Mouse (Mus musculus) adrenal gland, adult 10 weeks (tissue): ENCODE measurements around the gene Rnase12. TPM values are rescaled to one million over a fixed set of nuclear protein-coding genes. Genes with fewer than 3 reads are reported as not detected.

Experiments
- polyA plus RNA-seq: library from polyadenylated mRNA; stranded (reverse); fragments of 350-450 nt; fragmentation: Illumina TruSeq; extraction: RNeasy Lipid Tissue Mini Kit (QIAGEN cat#74804); gene quantifications from one replicate; pipeline ENCODE4 v1.2.3, GENCODE M21; 2014; ENCODE audit warnings: low read depth, low replicate concordance

Rnase12 gene
- not detected for polyA plus RNA-seq

DNA sequence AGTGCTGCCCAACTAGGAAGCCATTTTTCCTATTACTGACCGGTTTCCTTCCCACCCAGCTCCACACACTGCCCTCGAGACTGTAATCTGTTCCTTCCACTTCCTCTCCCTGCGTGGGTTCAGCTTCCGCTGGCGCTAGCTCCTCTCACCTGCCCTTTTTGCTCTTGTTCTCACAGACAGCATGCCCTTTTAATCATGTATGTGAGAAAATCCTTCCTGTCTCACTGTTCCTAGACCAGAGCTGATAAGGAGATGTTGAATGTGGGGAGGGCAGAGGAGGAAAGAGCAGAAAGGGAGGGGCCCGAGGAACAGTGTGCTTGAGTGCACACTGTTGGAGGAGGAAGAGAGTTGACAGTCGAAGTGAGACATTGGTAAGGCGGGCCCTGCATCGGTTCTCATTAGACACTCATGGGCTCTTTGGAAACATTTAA lies at the start of gene Rnase12:
Rnase12 (minus strand) TSS at position 261 of the 431 bp plus-strand sequence.

DNA sequence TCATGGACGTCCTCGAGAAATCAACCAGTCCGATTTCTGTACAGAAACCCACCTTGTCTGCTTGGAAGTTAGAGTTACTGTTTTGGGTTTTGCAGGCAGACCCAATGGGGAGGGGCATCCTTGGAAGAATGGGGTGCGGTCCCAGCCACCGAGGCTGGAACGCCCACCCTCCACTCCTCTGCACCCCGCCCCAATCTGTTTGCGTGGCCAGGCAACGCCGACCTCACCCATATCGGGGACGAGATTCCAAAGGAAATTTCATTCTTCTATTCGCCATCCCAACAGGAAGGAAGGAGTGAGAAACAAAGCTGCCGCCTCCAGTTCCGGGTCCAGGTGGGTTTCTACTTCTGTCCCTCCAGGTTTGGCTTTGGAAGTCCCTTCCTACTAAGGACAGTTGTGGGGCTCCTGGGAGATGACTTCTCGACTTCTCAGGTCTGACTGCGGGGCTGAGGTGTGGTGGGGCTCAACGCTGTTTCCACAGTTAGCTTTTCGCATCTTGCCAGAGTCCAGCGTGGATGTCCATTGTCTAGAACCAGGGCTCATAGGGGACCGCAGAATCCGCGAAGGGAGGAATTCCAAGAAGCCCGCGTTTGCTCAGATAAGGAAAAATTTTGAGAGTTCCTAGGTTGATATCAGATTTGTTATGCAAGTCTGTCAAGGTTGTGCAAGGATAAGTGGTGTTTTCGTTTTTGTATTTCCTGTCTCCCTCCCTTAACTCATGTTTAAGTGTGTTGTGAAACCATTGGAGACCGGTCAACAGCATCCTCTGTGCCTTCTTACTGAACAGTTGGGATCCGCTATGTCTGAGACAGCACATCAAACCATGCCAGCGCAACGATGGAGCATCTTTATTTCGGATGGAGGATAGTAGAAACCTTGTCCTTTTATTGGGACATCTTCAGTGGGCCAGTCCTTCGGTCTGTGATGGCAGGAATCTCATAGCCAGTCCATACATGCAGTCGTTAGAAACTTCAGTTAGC lies 33.8 kb upstream of the Rnase12 start, which contains the start of the genes Rnase4 and Ang:
Rnase4 (plus strand) TSS at position 157 of the 980 bp plus-strand sequence.
Ang (plus strand) TSS at position 230 of the 980 bp plus-strand sequence.

DNA sequence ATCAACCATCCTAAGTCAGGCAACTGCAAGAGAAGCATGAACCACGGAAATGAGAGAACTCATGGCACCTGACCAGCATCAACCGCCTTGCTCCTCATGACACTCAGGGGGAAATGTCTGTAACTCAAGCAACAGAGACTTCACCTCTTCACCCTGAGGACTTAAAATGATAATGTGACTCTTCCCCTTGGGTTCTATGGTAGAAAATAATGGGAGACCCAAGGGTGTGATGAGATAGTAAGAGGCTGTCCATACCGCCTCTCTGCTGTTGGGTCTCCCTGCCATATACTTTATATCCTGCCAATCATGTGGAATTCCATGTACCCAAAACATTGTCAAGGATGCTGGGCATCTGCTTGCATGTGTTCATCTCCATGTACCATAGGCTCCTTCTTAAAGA lies 16.9 kb upstream of the Rnase12 start, which contains the start of gene Olfr750:
Olfr750 (minus strand) TSS at position 101 of the 400 bp plus-strand sequence.

DNA sequence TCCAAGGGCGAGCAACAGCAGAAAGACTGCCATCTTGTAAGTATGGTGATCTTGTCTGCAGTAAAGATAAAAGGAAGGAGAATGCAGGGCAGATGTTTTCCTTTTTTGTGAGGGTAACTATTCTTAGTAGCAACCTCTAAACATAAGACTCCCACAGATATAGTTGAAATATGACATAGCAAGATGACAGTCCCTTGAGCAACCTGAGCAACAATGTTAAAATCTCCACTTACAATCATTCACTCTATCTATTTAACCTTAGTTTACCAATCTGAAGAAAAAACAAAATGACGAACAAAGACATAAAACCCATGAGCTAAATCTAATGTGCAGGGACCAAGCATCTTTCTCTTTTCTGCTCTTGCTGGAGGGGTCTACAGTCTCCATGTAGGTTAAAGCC lies 7.4 kb downstream of the Rnase12 start, which contains the start of gene Rnase11:
Rnase11 (minus strand) TSS at position 101 of the 400 bp plus-strand sequence.

DNA sequence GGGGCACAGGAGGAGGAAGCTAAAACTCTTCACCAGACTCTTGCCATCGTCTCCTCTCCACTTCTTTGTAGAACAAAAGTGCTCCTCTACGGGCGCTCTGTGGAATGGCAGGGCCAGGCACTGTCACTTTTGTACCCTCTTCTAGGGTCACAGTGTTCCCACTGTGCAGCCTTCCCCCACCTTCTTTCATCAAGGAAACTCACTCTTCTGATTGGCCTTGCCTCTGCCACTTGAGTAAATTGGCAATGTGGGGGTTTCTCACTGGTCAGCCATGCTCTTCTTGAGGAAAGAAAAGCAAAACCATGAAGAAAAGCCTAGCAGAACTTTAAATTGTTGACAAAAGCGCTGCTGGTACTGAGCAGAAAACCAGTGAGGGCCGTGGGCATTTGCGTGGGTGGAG lies 15.7 kb downstream of the Rnase12 start, which contains the start of gene Rnase9:
Rnase9 (minus strand) TSS at position 101 of the 400 bp plus-strand sequence.

DNA sequence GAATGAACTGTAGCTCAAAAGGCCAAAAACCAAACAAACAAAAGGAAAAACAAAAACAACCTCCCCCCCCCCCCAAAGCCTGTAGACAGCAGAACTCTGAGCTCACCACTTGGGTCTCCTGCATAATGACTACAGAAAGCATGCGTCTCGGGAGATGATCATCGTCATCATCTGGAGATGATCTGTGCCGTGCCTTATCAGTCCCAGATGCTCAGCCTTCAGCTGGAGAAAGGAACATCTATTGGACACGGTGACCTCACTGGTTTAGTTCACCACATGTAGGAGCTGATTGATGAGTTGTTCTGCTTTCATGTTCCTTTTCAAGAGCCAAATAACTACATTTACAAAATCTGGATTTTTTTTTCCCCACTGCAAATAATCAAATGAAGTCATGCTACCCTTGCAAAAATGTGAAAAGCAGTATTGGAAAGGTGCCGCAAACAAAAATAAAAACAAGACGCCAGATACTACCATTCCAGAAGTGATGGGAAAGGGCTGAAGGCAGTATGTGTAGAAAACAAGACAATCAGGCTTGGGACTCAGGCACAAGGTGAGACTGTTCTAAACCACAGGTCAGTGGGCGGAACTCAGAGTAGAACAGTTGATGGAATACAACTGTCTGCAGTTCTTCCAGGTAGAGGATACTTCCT lies 50.2 kb downstream of the Rnase12 start, which contains the start of gene Rnase10:
Rnase10 (plus strand) TSS at position 600 of the 650 bp plus-strand sequence.

Other genes with a start within 250 kb of the Rnase12 start
- gene Ccnb1ip1, start 249.9 kb downstream of the Rnase12 start, polyA plus RNA-seq = not detected
- gene Parp2, start 249.8 kb downstream of the Rnase12 start, polyA plus RNA-seq = 45.3 TPM
- gene Tep1, start 187.1 kb downstream of the Rnase12 start, polyA plus RNA-seq = 11.6 TPM
- 1.8 TPM for gene Klhl33, start 160.2 kb downstream of the Rnase12 start, polyA plus RNA-seq
- gene Osgep, start 132.8 kb downstream of the Rnase12 start, polyA plus RNA-seq = 12.5 TPM
- gene Apex1, start 132.7 kb downstream of the Rnase12 start, polyA plus RNA-seq = 28.1 TPM
- gene Pip4p1, start 126.8 kb downstream of the Rnase12 start, polyA plus RNA-seq = 19.0 TPM
- gene Pnp, start 126.6 kb downstream of the Rnase12 start, polyA plus RNA-seq = 56.6 TPM
- not detected for gene Gm49342, start 113.1 kb downstream of the Rnase12 start, polyA plus RNA-seq
- gene Pnp2, start 101.7 kb downstream of the Rnase12 start, polyA plus RNA-seq = 0.52 TPM
- gene Rnase10, start 49.9 kb downstream of the Rnase12 start, polyA plus RNA-seq = 0.52 TPM
- gene Rnase9, start 15.8 kb downstream of the Rnase12 start, polyA plus RNA-seq = not detected
- gene Rnase11, start 7.5 kb downstream of the Rnase12 start, polyA plus RNA-seq = not detected
- gene Olfr750, start 16.8 kb upstream of the Rnase12 start, polyA plus RNA-seq = not detected
- gene Rnase4, start 33.4 kb upstream of the Rnase12 start, polyA plus RNA-seq = 152 TPM
- gene Ang, start 33.5 kb upstream of the Rnase12 start, polyA plus RNA-seq = 0.76 TPM
- gene Eddm3b, start 56.8 kb upstream of the Rnase12 start, polyA plus RNA-seq = not detected
- gene Rnase6, start 66.2 kb upstream of the Rnase12 start, polyA plus RNA-seq = 2.6 TPM
- gene Rnase1, start 89.1 kb upstream of the Rnase12 start, polyA plus RNA-seq = 1.1 TPM
- gene Rnase2b, start 104.6 kb upstream of the Rnase12 start, polyA plus RNA-seq = not detected
- gene Ang2, start 141.5 kb upstream of the Rnase12 start, polyA plus RNA-seq = not detected
- gene Ear14, start 145.7 kb upstream of the Rnase12 start, polyA plus RNA-seq = not detected
- not detected for gene Rnase2a, start 198.5 kb upstream of the Rnase12 start, polyA plus RNA-seq